Mouse (Mus musculus): ENCODE measurements around the gene Pik3cd. TPM values are rescaled to one million over a fixed set of nuclear protein-coding genes. Genes with fewer than 3 reads are reported as not detected.

The Pik3cd gene
- total and polyA plus RNA-seq, 2 experiments, result 2.2 to 3.0 TPM

GRCm38 (mm10) chr4:149599549-149599948 lies 102.8 kb downstream of the Pik3cd start:
- no peak overlapping the region for H3K27ac ChIP-seq (replicated peaks; ENCODE audit: insufficient read depth, low read depth, low read length)
- no peak for DNase-seq (ENCODE audit: extremely low read depth, low read depth, low spot score)
- no peak overlapping the region for H3K9ac ChIP-seq (ENCODE audit: low read depth, low read length)
- no peaks in the 10 kb centered on the region for H3K79me2 ChIP-seq (ENCODE audit: control insufficient read depth, insufficient read depth, low read length)
- TF ChIP-seq CTCF (IDR thresholded peaks at IDR 0.05; ENCODE audit: low read depth, low read length) (no peak), POLR2A (IDR thresholded peaks at IDR 0.05; ENCODE audit: extremely low read depth, insufficient read depth, low read length) (no peak)
- WGBS, result 95% methylated on average over 6 of the region's 6 CpGs
- H3K4me1 ChIP-seq (ENCODE audit: control insufficient read depth, insufficient read depth, low read length), result no peaks in the 10 kb centered on the region
- no peaks in the 10 kb centered on the region for H3K27me3 ChIP-seq (ENCODE audit: control insufficient read depth, insufficient read depth, low read length)
- no peak overlapping the region for H3K4me3 ChIP-seq (ENCODE audit: insufficient read depth, low read depth, low read length)
- no peaks in the 10 kb centered on the region for H3K36me3 ChIP-seq (ENCODE audit: control insufficient read depth, insufficient read depth, low read length)

Other genes with a start within 250 kb of the Pik3cd start
- not detected in 2 replicates for gene Rbp7, start 247.6 kb downstream of the Pik3cd start, total RNA-seq (2014; rRNA removed)
- not detected in 2 replicates for gene Rbp7, start 247.6 kb downstream of the Pik3cd start, polyA plus RNA-seq (2012; rRNA removed)
- gene Tmem274, start 225.2 kb downstream of the Pik3cd start, total RNA-seq (2014; rRNA removed), result not detected in 2 replicates
- gene Tmem274, start 225.2 kb downstream of the Pik3cd start, polyA plus RNA-seq (2012; rRNA removed), result not detected in 2 replicates
- 12.8 and 14.4 TPM in 2 replicates for gene Nmnat1, start 217.4 kb downstream of the Pik3cd start, total RNA-seq (2014; rRNA removed)
- gene Nmnat1, start 217.4 kb downstream of the Pik3cd start, polyA plus RNA-seq (2012; rRNA removed), result 17.4 and 19.8 TPM in 2 replicates
- 5.3 and 5.6 TPM in 2 replicates for gene Lzic, start 217.3 kb downstream of the Pik3cd start, total RNA-seq (2014; rRNA removed)
- gene Lzic, start 217.3 kb downstream of the Pik3cd start, polyA plus RNA-seq (2012; rRNA removed), result 3.5 and 5.7 TPM in 2 replicates
- gene Ctnnbip1, start 184.3 kb downstream of the Pik3cd start, total RNA-seq (2014; rRNA removed), result 4.9 and 6.6 TPM in 2 replicates
- gene Ctnnbip1, start 184.3 kb downstream of the Pik3cd start, polyA plus RNA-seq (2012; rRNA removed), result 9.7 and 9.9 TPM in 2 replicates
- gene Clstn1, start 116.1 kb downstream of the Pik3cd start, total RNA-seq (2014; rRNA removed), result 2.3 and 2.8 TPM in 2 replicates
- gene Clstn1, start 116.1 kb downstream of the Pik3cd start, polyA plus RNA-seq (2012; rRNA removed), result 1.4 and 1.5 TPM in 2 replicates
- 6.5 and 8.2 TPM in 2 replicates for gene Tmem201, start 35.5 kb upstream of the Pik3cd start, total RNA-seq (2014; rRNA removed)
- gene Tmem201, start 35.5 kb upstream of the Pik3cd start, polyA plus RNA-seq (2012; rRNA removed), result 23.4 and 25.2 TPM in 2 replicates
- 14.3 and 21.5 TPM in 2 replicates for gene Slc25a33, start 71.7 kb upstream of the Pik3cd start, total RNA-seq (2014; rRNA removed)
- 11.0 and 12.7 TPM in 2 replicates for gene Slc25a33, start 71.7 kb upstream of the Pik3cd start, polyA plus RNA-seq (2012; rRNA removed)